Mouse (Mus musculus) Patski (cell line): Measurements from ENCODE around the gene Olfr1095. TPM values are rescaled to one million over a fixed set of nuclear protein-coding genes. Genes with fewer than 3 reads are reported as not detected.

ENCODE experiments used
- ATAC-seq: fragments of 100-300 bp; one replicate; pipeline ENCODE4 v1.8.0; 2021
- CTCF ChIA-PET: fragments of 350-600 bp; sonication (Branson Sonifier 250); formaldehyde crosslinking; loops from one replicate; lab custom pipeline; 2022; ENCODE audit warnings: inconsistent platforms; lab: Charles Lee
- POLR2A ChIA-PET: fragments of 350-600 bp; sonication (Branson Sonifier 250); formaldehyde crosslinking; loops from one replicate; lab custom pipeline; 2022; ENCODE audit warnings: antibody characterized with exemption, inconsistent platforms; lab: Charles Lee
- DNase-seq: peaks from one replicate; pipeline ENCODE4 v3.0.0-alpha.2; 2011; ENCODE audit warnings: low read depth, low spot score
- H3K27me3 ChIP-seq: fragments of 371-371 bp; one replicate; pipeline ENCODE4 v1.5.1; 2021
- CTCF ChIP-seq: fragments of 100-300 bp; IDR thresholded peaks from one replicate; pipeline ENCODE4 v1.5.1; 2021
- in situ Hi-C: fragments of 300-500 bp; cut with MboI; formaldehyde crosslinking; loops from 3 replicates; pipeline ENCODE4 v1.11.1; 2018; ENCODE audit warnings: low pct_unique_long_range_greater_than_20kb, mixed read lengths
- polyA plus RNA-seq: library from polyadenylated mRNA; unstranded; gene quantifications from one replicate; pipeline ENCODE4 v1.2.3, GENCODE M21; 2021

Gene Olfr1095
- polyA plus RNA-seq: not detected

GRCm38 (mm10) chr2:86851596-86851995 lies at the start of gene Olfr1095:
Gene Olfr1095 (minus strand): TSS chr2:86851696.
- DNase-seq (no peak), ATAC-seq (no peak)
- POLR2A ChIA-PET: no interaction called here
- no peaks in the 10 kb centered on the region for H3K27me3 ChIP-seq
- no peak for TF ChIP-seq CTCF
- in situ Hi-C loops: no loop called here
- CTCF ChIA-PET: no interaction called here

GRCm38 (mm10) chr2:86892116-86892515 lies 40.6 kb upstream of the Olfr1095 start, which contains the start of gene Olfr1097:
Gene Olfr1097 (minus strand): TSS chr2:86892216.
- no peaks in the 10 kb centered on the region for H3K27me3 ChIP-seq
- no peak for TF ChIP-seq CTCF
- DNase-seq (no peak), ATAC-seq (no peak)
- ChIA-PET POLR2A (no interaction called here), CTCF (no interaction called here)
- in situ Hi-C loops: no loop called here

- in situ Hi-C loops: no loop called here
- no peaks in the 10 kb centered on the region for H3K27me3 ChIP-seq
- ChIA-PET CTCF (no interaction called here), POLR2A (no interaction called here)
- ATAC-seq (no peak), DNase-seq (no peak)
- no peak for TF ChIP-seq CTCF
Observed at GRCm38 (mm10) chr2:86874702-86875101, 23.2 kb upstream of the Olfr1095 start, which contains the start of gene Gm13723. Gene Gm13723 (minus strand): TSS chr2:86874802.

DNA sequence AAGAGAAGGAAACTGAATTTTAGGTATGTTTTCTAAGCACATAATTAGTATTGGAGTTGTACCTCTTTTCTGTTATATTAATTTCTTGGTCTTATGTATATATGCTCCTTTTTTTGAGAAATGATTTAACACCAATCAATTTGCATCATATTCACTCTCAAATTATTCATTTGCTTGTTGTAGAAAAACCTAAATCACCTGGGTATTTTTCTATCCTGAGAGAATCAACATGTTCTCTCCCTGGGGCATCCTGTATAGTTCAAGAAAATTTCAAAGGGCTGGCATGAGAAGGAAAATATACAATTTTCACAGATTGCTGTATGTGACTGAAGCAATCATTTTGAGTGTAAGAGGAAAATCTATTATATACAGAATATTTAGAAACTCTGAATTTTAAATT lies 27.1 kb downstream of the Olfr1095 start, which contains the start of gene Olfr1094:
Gene Olfr1094 (plus strand): TSS at position 301 of the 400 bp plus-strand sequence.
- no peak for TF ChIP-seq CTCF
- no peaks in the 10 kb centered on the region for H3K27me3 ChIP-seq
- DNase-seq: no peak
- ChIA-PET POLR2A (no interaction called here), CTCF (no interaction called here)
- in situ Hi-C loops: no loop called here
- ATAC-seq: no peak

GRCm38 (mm10) chr2:86809918-86810317 lies 41.6 kb downstream of the Olfr1095 start, which contains the start of gene Olfr141:
Gene Olfr141 (minus strand): TSS chr2:86810018.
- TF ChIP-seq CTCF: no peak
- in situ Hi-C loops: no loop called here
- ATAC-seq: no peak

More at GRCm38 (mm10) chr2:86809918-86810317, 41.6 kb downstream of the Olfr1095 start, which contains the start of gene Olfr141:
- ChIA-PET CTCF (no interaction called here), POLR2A (no interaction called here)
- no peak for DNase-seq
- no peaks in the 10 kb centered on the region for H3K27me3 ChIP-seq

Other genes starting within 250 kb of the Olfr1095 start
- gene Olfr1084, start 212.0 kb downstream of the Olfr1095 start, polyA plus RNA-seq: not detected
- not detected for gene Olfr1085, start 189.7 kb downstream of the Olfr1095 start, polyA plus RNA-seq
- gene Olfr1086, start 171.6 kb downstream of the Olfr1095 start, polyA plus RNA-seq: not detected
- gene Olfr1087, start 153.3 kb downstream of the Olfr1095 start, polyA plus RNA-seq: not detected
- gene Olfr1089, start 118.0 kb downstream of the Olfr1095 start, polyA plus RNA-seq: not detected
- gene Olfr1090, start 92.7 kb downstream of the Olfr1095 start, polyA plus RNA-seq: not detected
- gene Olfr1093, start 69.2 kb downstream of the Olfr1095 start, polyA plus RNA-seq: not detected
- gene Olfr141, start 41.7 kb downstream of the Olfr1095 start, polyA plus RNA-seq: not detected
- gene Olfr1094, start 27.0 kb downstream of the Olfr1095 start, polyA plus RNA-seq: not detected
- not detected for gene Gm13723, start 23.1 kb upstream of the Olfr1095 start, polyA plus RNA-seq
- gene Olfr1097, start 40.5 kb upstream of the Olfr1095 start, polyA plus RNA-seq: not detected
- not detected for gene Olfr1098, start 72.8 kb upstream of the Olfr1095 start, polyA plus RNA-seq
- not detected for gene Olfr1099, start 109.0 kb upstream of the Olfr1095 start, polyA plus RNA-seq
- gene Olfr1100, start 128.3 kb upstream of the Olfr1095 start, polyA plus RNA-seq: not detected
- gene Olfr1101, start 139.5 kb upstream of the Olfr1095 start, polyA plus RNA-seq: not detected
- not detected for gene Olfr1102, start 146.7 kb upstream of the Olfr1095 start, polyA plus RNA-seq
- not detected for gene Olfr1104, start 175.4 kb upstream of the Olfr1095 start, polyA plus RNA-seq
- not detected for gene Olfr1105, start 184.8 kb upstream of the Olfr1095 start, polyA plus RNA-seq
- gene Olfr1106, start 200.6 kb upstream of the Olfr1095 start, polyA plus RNA-seq: not detected
- gene Olfr1107, start 224.1 kb upstream of the Olfr1095 start, polyA plus RNA-seq: not detected
- gene Olfr1109, start 244.3 kb upstream of the Olfr1095 start, polyA plus RNA-seq: not detected